Mouse (Mus musculus) cerebellum, adult 2 months (tissue): ENCODE measurements around the gene Eef2.

ENCODE experiments used
- CTCF ChIP-seq: fragments of 200-500 bp; IDR thresholded peaks from 2 replicates; pipeline ENCODE4 v1.5.1; 2011; ENCODE audit warnings: low read depth, mild to moderate bottlenecking, control low read depth, low read length, moderate library complexity, borderline replicate concordance; ENCODE audit not compliant: insufficient read depth
- POLR2A ChIP-seq: fragments of 200-500 bp; IDR thresholded peaks from 2 replicates; pipeline ENCODE4 v1.6.1; 2011; ENCODE audit warnings: low read length, control low read depth, borderline replicate concordance; ENCODE audit not compliant: insufficient read depth

GRCm38 (mm10) chr10:81134966-81135681, 41.3 kb upstream of the Eef2 start, which contains the start of gene Zbtb7a:
- TF ChIP-seq CTCF (no peak), POLR2A (no peak)
